In genomic region chr17:5985271-5985670, GRCm38 (mm10) we compare ENCODE assay signal across 22 mouse cellular contexts. TPM values are rescaled to one million over a fixed set of nuclear protein-coding genes. Genes with fewer than 3 reads are reported as not detected.
DNase-seq lines count a peak whose midpoint lies in the region; ATAC-seq and TF ChIP-seq lines count a peak whose summit lies in the region.
"Had no signal": no experiment of that assay in that cellular context is flagged by ENCODE, and none has a peak within 500 bp of the region (broad histone marks: within the 10 kb centered on the region; RNA-seq: fewer than 3 reads in every experiment).

No protein-coding gene starts in this region.

- 95% methylated on average over 1 of the region's 1 CpGs for WGBS in midbrain, embryonic 11.5 days
- 78% methylated on average over 1 of the region's 1 CpGs for WGBS in midbrain, postnatal 0 days

- no peak for TF ChIP-seq POLR2A in myocyte (IDR thresholded peaks at IDR 0.05; ENCODE audit: insufficient read length, low read depth)

- ATAC-seq in midbrain, embryonic 11.5 days (ENCODE audit: low FRiP score) = no peak
- no peak for ATAC-seq in midbrain, postnatal 0 days (ENCODE audit: low FRiP score)
- no peak for ATAC-seq in activated CD4-positive, CD25-positive, alpha-beta regulatory T cell, adult 4 months
- ATAC-seq: forebrain, embryonic 14.5 days; hindbrain, postnatal 0 days; Patski had no signal

- H3K4me3 ChIP-seq in midbrain, embryonic 11.5 days (ENCODE audit: low read depth, low read length) = no peak overlapping the region
- no peak overlapping the region for H3K4me3 ChIP-seq in midbrain, postnatal 0 days (ENCODE audit: low read depth, low read length)
- 0 out of 2 replicates have a peak overlapping the region, but pooled peaks have one; percentile 17 for H3K4me3 ChIP-seq in E14TG2a.4 (replicated peaks; ENCODE audit: low read length)
- peak overlapping the region; percentile 25 for H3K4me3 ChIP-seq in myocyte
- H3K4me3 ChIP-seq: embryonic facial prominence, embryonic 10.5 days; heart, adult 2 months; heart, embryonic 15.5 days; hindbrain, embryonic 13.5 days had no signal

- no peak overlapping the region for H3ac ChIP-seq in myocyte (ENCODE audit: control insufficient read depth, insufficient read length)

- H3K4me1 ChIP-seq in midbrain, embryonic 11.5 days (ENCODE audit: control insufficient read depth, insufficient read depth, low read length) = peaks cover 9% of the 10 kb centered on the region
- H3K4me1 ChIP-seq in midbrain, postnatal 0 days (ENCODE audit: insufficient read depth, low read length) = no peaks in the 10 kb centered on the region
- peaks cover 77% of the 10 kb centered on the region for H3K4me1 ChIP-seq in E14TG2a.4 (replicated peaks; ENCODE audit: low read depth, low read length)

- H3K4me2 ChIP-seq in midbrain, embryonic 11.5 days = no peak overlapping the region
- H3K4me2 ChIP-seq in midbrain, postnatal 0 days (ENCODE audit: low read depth, low read length, poor library complexity, severe bottlenecking) = no peak overlapping the region
- peak overlapping the region; percentile 80 for H3K4me2 ChIP-seq in myocyte (ENCODE audit: low read depth)
- H3K4me2 ChIP-seq: heart, embryonic 11.5 days; heart, embryonic 15.5 days; hindbrain, embryonic 13.5 days had no signal

- no peak for TF ChIP-seq CTCF in midbrain, postnatal 0 days (IDR thresholded peaks at IDR 0.05)
- no peak for TF ChIP-seq CTCF in E14TG2a.4 (conservative IDR thresholded peaks at IDR 0.05; ENCODE audit: low read length)

- H3K9me3 ChIP-seq in midbrain, embryonic 11.5 days (ENCODE audit: control insufficient read depth, low read length) = no peaks in the 10 kb centered on the region
- no peaks in the 10 kb centered on the region for H3K9me3 ChIP-seq in midbrain, postnatal 0 days (ENCODE audit: low read length)
- H3K9me3 ChIP-seq in E14TG2a.4 (ENCODE audit: low read length) = peaks cover 8% of the 10 kb centered on the region; the same call in 1 of the 2 replicates
- H3K9me3 ChIP-seq: embryonic facial prominence, embryonic 10.5 days; heart, embryonic 15.5 days; hindbrain, embryonic 13.5 days had no signal

- no peaks in the 10 kb centered on the region for H3K36me3 ChIP-seq in midbrain, embryonic 11.5 days (ENCODE audit: control insufficient read depth, insufficient read depth, low read length)
- H3K36me3 ChIP-seq in midbrain, postnatal 0 days (ENCODE audit: insufficient read depth, low read length) = no peaks in the 10 kb centered on the region
- H3K36me3 ChIP-seq in E14TG2a.4 (ENCODE audit: insufficient read depth, low read length) = peaks cover 13% of the 10 kb centered on the region; the same call in 1 of the 2 replicates
- peaks cover 7% of the 10 kb centered on the region for H3K36me3 ChIP-seq in myocyte (ENCODE audit: control insufficient read depth, insufficient read depth)
- H3K36me3 ChIP-seq: embryonic facial prominence, embryonic 10.5 days; heart, embryonic 15.5 days; hindbrain, embryonic 13.5 days had no signal

- DNase-seq in midbrain, embryonic 11.5 days (ENCODE audit: low spot score, missing footprints) = peak; percentile 44
- no peak for DNase-seq in midbrain, postnatal 0 days (ENCODE audit: low spot score)
- no peak for DNase-seq in kidney, postnatal 14 days
- DNase-seq: adrenal gland, adult 2 months; adrenal gland, postnatal 25 days; cerebellum, adult 18-20 months; cerebellum, adult 9-11 months; cerebellum, postnatal 36 days; gastrocnemius, postnatal 14 days; heart, adult 2 months; heart, postnatal 14 days had no signal

- no peaks in the 10 kb centered on the region for H3K27me3 ChIP-seq in midbrain, embryonic 11.5 days (ENCODE audit: control insufficient read depth, insufficient read depth, low read length)
- H3K27me3 ChIP-seq in midbrain, postnatal 0 days (ENCODE audit: insufficient read depth, low read length) = no peaks in the 10 kb centered on the region
- H3K27me3 ChIP-seq in E14TG2a.4 (ENCODE audit: insufficient read depth, low read length) (no peaks in the 10 kb centered on the region), myocyte (ENCODE audit: control insufficient read depth, insufficient read depth, insufficient read length) (no peaks in the 10 kb centered on the region)
- H3K27me3 ChIP-seq: CH12.LX; heart, embryonic 15.5 days; hindbrain, embryonic 13.5 days; Patski had no signal

- peaks cover 58% of the 10 kb centered on the region for H3K79me2 ChIP-seq in myocyte (ENCODE audit: control insufficient read depth, insufficient read depth)

- H3K9ac ChIP-seq in midbrain, embryonic 11.5 days (ENCODE audit: low read length) = no peak overlapping the region
- no peak overlapping the region for H3K9ac ChIP-seq in midbrain, postnatal 0 days (replicated peaks; ENCODE audit: low read length, poor library complexity, severe bottlenecking)
- H3K9ac ChIP-seq: heart, embryonic 15.5 days; hindbrain, embryonic 13.5 days had no signal

- H3K27ac ChIP-seq in midbrain, embryonic 11.5 days (ENCODE audit: low read depth, low read length) = no peak overlapping the region
- no peak overlapping the region for H3K27ac ChIP-seq in midbrain, postnatal 0 days (ENCODE audit: low read depth, low read length)
- H3K27ac ChIP-seq: embryonic facial prominence, embryonic 10.5 days; heart, adult 2 months; heart, embryonic 15.5 days; hindbrain, embryonic 13.5 days; hindbrain, postnatal 0 days had no signal

TF ChIP-seq in myocyte, 11 proteins besides CTCF, POLR2A, EP300 and RAD21:
- TF ChIP-seq MYOD1 (IDR thresholded peaks at IDR 0.05; ENCODE audit: control insufficient read depth in 1 of 3, insufficient read length in 2 of 3, low read depth in 2 of 3) = no peak

RNA-seq across cellular contexts. Expression of gene Synj2, which starts 44.2 kb away (rescaled TPM):
- 0.74 and 0.91 TPM in 2 replicates for polyA plus RNA-seq in midbrain, embryonic 11.5 days (2014; fragmentation: Nextera tagmentation; extraction: Ambion mirVana)
- total RNA-seq in midbrain, postnatal 0 days (2014; rRNA removed) = 3.1 and 4.0 TPM in 2 replicates
- polyA plus RNA-seq in midbrain, postnatal 0 days (2015; fragmentation: Nextera tagmentation; extraction: Ambion mirVana) = 1.8 and 2.3 TPM in 2 replicates
- polyA plus RNA-seq in myocyte (2012; fragmentation: generic; extraction: Trizol) = 32.1 TPM
- 10 to 100 TPM; 12.6 to 13.3 TPM for polyA plus RNA-seq in activated CD4-positive, CD25-positive, alpha-beta regulatory T cell, adult 4 months (2017; shearing (Covaris generic))

Comparison
In these comparisons a context has a peak if more than half of its experiments do, and no peak if none do; other contexts are left out.
1. H3K4me3 ChIP-seq: peak in E14TG2a.4 (single experiment) and myocyte (single experiment); none in midbrain, embryonic 11.5 days (single experiment) and midbrain, postnatal 0 days (single experiment).